Mouse (Mus musculus) activated CD4-positive, CD25-positive, alpha-beta regulatory T cell, adult 9 weeks (primary cell): ENCODE results near the gene 4930544D05Rik. TPM values are rescaled to one million over a fixed set of nuclear protein-coding genes. Genes with fewer than 3 reads are reported as not detected.

Experiments
- polyA plus RNA-seq: library from polyadenylated mRNA; unstranded; fragments of 100-300 nt; shearing (Covaris generic); gene quantifications from one replicate; pipeline ENCODE4 v1.2.1, GENCODE M21; 2017

The 4930544D05Rik gene
- not detected for polyA plus RNA-seq

GRCm38 (mm10) chr11:70615516-70616093 is at the start of gene 4930544D05Rik:
4930544D05Rik (plus strand) TSS chr11:70615848.

GRCm38 (mm10) chr11:70619101-70619500 is 3.5 kb downstream of the 4930544D05Rik start, which contains the start of gene Chrne:
Chrne (minus strand) TSS chr11:70619216.

GRCm38 (mm10) chr11:70638714-70639278 is 23.1 kb downstream of the 4930544D05Rik start, which contains the start of gene Gp1ba:
Gp1ba (plus strand) TSS chr11:70639122.

GRCm38 (mm10) chr11:70646691-70647650 is 31.3 kb downstream of the 4930544D05Rik start, which contains the start of the genes Rnf167 and Slc25a11:
Rnf167 (plus strand) TSS chr11:70647235.
Slc25a11 (minus strand) TSS chr11:70647479.

GRCm38 (mm10) chr11:70654198-70654922 is 38.7 kb downstream of the 4930544D05Rik start, which contains the start of gene Pfn1:
Pfn1 (minus strand) TSS chr11:70654644.

GRCm38 (mm10) chr11:70656964-70657363 is 41.3 kb downstream of the 4930544D05Rik start, which contains the start of gene Eno3:
Eno3 (plus strand) TSS chr11:70657202.

Other genes starting within 250 kb of the 4930544D05Rik start
- 12.8 TPM for gene Pelp1, start 205.8 kb upstream of the 4930544D05Rik start, polyA plus RNA-seq
- 217 TPM for gene Arrb2, start 183.2 kb upstream of the 4930544D05Rik start, polyA plus RNA-seq
- 81.1 TPM for gene Med11, start 163.9 kb upstream of the 4930544D05Rik start, polyA plus RNA-seq
- not detected for gene Zmynd15, start 156.4 kb upstream of the 4930544D05Rik start, polyA plus RNA-seq
- gene Cxcl16, start 155.9 kb upstream of the 4930544D05Rik start, polyA plus RNA-seq: 0.57 TPM
- gene Tm4sf5, start 110.6 kb upstream of the 4930544D05Rik start, polyA plus RNA-seq: 4.0 TPM
- gene Vmo1, start 101.2 kb upstream of the 4930544D05Rik start, polyA plus RNA-seq: not detected
- not detected for gene Gltpd2, start 96.7 kb upstream of the 4930544D05Rik start, polyA plus RNA-seq
- 374 TPM for gene Psmb6, start 90.5 kb upstream of the 4930544D05Rik start, polyA plus RNA-seq
- not detected for gene Gm40193, start 82.9 kb upstream of the 4930544D05Rik start, polyA plus RNA-seq
- gene Pld2, start 75.8 kb upstream of the 4930544D05Rik start, polyA plus RNA-seq: 2.5 TPM
- gene Mink1, start 53.0 kb upstream of the 4930544D05Rik start, polyA plus RNA-seq: 8.1 TPM
- 1.1 TPM for gene Chrne, start 3.4 kb downstream of the 4930544D05Rik start, polyA plus RNA-seq
- 0.10 TPM for gene Gp1ba, start 23.3 kb downstream of the 4930544D05Rik start, polyA plus RNA-seq
- 396 TPM for gene Rnf167, start 31.4 kb downstream of the 4930544D05Rik start, polyA plus RNA-seq
- gene Slc25a11, start 31.6 kb downstream of the 4930544D05Rik start, polyA plus RNA-seq: 170 TPM
- 4,385 TPM for gene Pfn1, start 38.8 kb downstream of the 4930544D05Rik start, polyA plus RNA-seq
- 35.5 TPM for gene Eno3, start 41.4 kb downstream of the 4930544D05Rik start, polyA plus RNA-seq
- 98.7 TPM for gene Spag7, start 53.6 kb downstream of the 4930544D05Rik start, polyA plus RNA-seq
- 57.4 TPM for gene Camta2, start 72.3 kb downstream of the 4930544D05Rik start, polyA plus RNA-seq
- 0.77 TPM for gene Inca1, start 84.3 kb downstream of the 4930544D05Rik start, polyA plus RNA-seq
- 0.38 TPM for gene Kif1c, start 84.7 kb downstream of the 4930544D05Rik start, polyA plus RNA-seq
- 5.4 TPM for gene Zfp3, start 148.4 kb downstream of the 4930544D05Rik start, polyA plus RNA-seq
- 0.60 TPM for gene Scimp, start 196.7 kb downstream of the 4930544D05Rik start, polyA plus RNA-seq
- 12.2 TPM for gene Rabep1, start 228.9 kb downstream of the 4930544D05Rik start, polyA plus RNA-seq